Mouse (Mus musculus) kidney, postnatal 4 days (tissue): Measurements from ENCODE around the gene Pdzd2.

ENCODE experiments used
- DNase-seq, 2 experiments: peaks; one replicate each; pipeline ENCODE4 v3.0.0; 2021; ENCODE audit warnings: mixed read lengths in 2 of 2

Pdzd2 gene

DNA sequence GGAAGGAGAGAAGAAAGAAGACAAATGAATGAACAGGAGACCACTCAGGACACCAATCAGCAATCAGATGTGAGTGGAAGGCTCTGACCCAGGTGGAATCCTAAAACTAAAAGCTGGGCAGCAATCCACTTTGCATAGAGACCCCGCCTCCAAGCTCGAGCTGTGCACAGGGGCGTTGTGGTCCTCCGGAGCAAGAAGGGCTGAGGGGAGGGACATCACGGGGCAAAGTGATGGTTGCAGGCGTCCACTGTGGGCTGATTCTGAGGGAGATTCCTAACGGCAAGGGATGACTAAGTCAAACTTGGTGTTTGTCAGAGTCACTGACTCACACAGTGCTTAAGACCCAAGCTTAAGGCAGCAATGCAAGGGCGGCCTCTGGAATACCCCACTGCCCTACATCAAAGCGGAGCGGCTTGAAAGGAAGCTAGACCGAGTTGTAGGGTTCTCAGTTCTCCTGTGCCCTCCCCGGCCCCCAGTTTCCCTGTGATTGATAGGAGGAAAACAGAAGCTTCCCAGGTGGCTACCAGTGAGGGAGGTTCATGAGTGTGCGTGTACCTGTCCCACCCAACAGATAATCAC lies 314.6 kb downstream of the Pdzd2 start:
- no peak for DNase-seq

DNA sequence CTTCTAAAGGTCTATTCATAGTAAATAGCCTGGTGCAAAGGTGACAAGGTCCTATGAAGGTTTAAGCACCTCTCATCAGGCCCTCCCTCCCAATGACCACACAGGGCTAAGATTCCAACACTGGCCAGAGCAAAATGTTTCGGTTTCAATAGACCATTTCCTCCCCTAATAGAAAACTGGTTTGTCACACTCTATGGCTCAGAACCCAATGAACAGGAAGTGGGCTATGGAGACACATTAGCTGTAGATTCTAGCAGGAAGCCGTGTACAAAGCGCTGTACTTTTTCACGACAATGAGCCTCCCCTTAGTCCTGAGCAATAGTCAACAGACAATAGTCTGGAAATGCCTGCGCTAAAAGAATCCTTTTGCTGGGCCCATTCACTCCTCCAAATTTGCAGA lies 315.5 kb downstream of the Pdzd2 start:
- DNase-seq = no peak

DNA sequence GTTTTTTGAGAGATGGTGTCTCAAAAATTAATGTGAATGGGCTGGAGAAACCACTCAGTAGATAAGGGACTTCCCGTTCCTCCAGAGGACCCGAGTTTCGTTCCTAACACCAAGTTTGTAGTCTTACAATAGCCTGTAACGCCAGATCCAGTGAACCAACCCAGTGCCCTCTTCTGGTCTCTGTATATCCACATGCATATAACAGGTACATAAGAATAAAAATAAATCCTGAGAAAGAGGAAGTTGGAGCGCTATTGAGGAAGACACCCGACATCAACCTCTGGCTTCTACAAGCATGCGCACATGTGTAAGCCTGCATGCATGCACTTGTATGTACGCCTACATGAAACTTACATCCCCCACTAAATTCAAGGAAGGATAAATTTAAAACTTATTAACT lies 318.8 kb downstream of the Pdzd2 start:
- DNase-seq = no peak

DNA sequence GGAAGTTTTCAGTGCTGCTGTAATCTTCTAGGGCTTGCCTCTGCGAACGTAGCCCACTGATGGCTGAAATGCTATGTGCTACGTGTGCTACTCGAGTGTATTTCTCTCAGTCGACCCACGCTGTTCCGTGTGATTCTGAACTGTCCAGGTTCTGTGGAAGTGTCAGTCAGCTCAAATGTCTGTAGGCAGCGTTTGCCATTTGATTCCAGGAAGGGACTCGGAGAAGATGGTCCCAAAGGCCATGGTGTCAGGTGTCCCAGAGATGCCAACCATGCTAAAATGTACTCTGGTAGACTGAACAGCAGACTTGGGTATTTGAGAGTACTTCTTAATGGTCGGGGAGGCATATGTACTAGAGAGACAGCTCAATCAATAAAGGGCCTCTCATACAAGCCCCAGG lies 319.3 kb downstream of the Pdzd2 start:
- no peak for DNase-seq

DNA sequence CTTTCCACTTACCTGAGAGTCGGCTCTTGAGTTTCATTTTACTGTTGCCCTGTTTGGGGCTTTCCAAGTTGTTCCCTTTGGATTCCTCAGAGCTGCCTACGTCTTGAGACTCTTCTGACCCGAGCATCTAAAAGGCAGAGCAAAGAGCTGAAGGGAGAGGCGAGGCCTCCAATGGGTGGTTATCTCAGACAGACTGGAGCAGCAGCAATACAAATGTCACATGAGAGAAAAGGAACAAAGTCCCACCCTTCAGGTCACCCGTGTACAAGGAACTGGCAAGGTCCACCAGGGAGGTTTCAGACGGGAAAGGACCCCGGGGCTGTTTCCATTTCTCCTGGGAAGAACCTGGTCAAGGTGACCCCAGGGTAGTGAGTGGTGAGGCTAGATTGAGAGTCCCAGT lies 320.3 kb downstream of the Pdzd2 start:
- no peak for DNase-seq

DNA sequence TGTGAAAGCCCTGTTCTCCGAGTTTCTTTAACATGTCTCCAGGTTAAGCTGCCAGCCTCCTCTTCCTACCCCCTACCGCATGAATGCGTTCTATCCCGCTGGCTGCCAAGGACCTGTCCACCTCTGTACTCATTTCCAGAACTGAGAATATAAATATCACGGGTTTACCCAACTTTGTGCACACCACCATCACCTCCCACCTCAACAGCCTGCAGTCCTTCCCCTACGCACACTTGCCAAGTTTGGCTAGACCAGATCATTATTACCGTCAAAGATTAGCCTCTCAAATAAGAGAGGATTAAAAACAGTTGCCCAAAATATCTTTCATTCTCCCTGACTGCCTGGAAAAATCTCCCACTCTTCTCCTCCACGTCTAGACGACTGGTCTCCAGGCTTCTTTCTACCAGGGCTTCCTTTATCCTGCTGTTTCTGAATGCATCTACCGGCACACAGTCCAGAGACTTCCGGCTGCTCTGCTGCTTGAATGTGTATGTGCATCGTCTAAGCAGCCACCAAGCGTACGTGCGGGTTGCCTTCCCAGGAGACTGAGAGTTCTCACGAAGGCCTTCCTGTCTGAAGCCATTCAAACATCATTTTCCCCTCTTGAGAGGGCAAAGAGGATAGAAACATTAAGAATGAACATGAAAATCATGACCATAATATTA lies 324.1 kb downstream of the Pdzd2 start:
- no peak for DNase-seq

DNA sequence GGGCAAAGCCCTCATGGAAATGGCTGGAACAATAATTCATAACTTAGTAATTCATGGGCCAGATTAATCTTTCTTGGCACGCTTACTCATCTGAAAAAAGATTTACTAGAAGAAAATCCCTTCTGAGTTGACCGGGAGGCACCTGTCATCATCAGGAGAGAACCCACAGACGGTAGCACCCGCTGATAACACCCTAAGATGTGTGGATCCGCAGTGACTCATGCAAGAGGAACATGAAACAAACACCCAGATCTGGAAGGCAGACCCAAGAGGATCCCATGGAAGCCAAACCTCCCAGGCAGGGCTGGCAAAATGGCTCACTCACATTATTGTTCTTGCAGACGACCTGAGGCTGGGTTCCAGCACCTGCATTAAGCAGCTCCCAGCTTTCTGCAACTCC lies 325.0 kb downstream of the Pdzd2 start:
- no peak for DNase-seq

DNA sequence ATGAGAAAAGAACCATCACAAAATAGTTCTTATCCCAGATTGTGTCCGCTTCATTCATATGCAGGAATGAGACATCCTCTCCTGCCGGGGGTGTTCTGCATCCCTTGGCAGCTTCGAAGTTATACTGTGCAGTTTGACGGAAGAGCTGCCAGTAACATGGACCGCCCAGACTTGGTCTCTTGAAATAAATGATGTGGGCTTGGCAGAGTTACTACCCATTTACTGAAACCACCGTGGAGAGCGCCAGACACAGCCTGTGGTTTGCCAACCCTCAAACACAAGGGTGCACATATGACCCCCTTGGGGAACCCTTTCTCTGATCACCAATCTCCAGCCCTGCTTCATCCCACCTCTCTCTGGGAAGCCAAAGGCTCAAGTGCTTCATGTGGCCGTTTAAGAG lies 331.5 kb downstream of the Pdzd2 start:
- DNase-seq = no peak

DNA sequence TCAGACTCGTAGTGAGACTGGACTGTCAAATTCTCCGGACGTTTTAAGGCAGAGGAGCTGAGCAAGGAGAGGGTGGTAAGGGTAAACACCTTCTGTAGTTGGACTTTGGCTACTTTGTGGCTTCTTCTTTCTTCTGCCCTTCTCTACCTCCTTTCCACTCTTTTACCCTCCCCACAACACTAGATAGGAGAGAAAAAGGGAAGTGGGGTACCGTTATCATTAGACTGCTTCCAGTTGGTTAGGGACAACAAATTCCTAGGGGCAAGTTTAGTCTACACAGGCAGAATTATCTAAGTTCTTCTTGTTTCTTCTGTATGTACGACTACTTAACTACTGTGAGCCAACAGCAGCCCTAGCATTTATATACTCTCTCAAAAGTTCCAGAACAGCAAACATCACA lies 334.1 kb downstream of the Pdzd2 start:
- no peak for DNase-seq

DNA sequence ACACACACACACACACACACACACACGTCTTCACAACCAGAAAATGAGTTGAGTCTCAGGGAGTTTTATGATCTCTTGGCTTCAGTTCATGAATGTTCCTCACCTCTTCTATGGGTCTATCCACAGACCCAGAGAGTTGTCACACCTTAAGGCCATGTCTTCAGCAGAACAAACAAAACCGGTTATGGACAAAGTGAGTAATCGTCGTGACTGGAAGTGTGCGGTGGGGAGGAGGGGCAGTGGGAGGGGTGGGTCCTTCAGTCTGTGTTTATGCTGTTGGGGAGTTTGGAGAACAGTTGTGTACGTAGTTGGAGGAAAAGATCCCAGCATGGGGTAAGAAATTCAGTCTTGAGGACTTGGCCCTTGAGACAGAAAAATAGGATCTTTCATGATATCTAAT lies 342.7 kb downstream of the Pdzd2 start:
- no peak for DNase-seq

DNA sequence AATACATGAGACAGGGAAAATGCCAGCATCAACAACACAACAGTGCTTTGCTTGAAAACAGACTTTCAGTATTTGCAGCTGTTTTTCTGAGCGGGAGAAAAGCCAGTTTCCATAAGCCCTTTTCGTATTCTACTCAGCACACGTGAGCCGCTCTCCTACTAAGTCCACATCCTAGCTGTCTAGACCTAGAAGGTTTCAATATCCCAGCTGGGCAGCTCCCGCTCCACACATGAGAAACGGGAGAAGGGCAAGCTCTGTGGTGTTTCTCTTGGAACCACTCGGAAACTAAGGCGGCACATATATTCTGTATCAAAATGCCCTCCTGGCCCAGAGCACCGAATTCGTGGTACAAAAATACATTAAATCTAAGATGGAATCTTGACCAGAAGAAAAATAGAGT lies 345.0 kb downstream of the Pdzd2 start:
- no peak for DNase-seq

DNA sequence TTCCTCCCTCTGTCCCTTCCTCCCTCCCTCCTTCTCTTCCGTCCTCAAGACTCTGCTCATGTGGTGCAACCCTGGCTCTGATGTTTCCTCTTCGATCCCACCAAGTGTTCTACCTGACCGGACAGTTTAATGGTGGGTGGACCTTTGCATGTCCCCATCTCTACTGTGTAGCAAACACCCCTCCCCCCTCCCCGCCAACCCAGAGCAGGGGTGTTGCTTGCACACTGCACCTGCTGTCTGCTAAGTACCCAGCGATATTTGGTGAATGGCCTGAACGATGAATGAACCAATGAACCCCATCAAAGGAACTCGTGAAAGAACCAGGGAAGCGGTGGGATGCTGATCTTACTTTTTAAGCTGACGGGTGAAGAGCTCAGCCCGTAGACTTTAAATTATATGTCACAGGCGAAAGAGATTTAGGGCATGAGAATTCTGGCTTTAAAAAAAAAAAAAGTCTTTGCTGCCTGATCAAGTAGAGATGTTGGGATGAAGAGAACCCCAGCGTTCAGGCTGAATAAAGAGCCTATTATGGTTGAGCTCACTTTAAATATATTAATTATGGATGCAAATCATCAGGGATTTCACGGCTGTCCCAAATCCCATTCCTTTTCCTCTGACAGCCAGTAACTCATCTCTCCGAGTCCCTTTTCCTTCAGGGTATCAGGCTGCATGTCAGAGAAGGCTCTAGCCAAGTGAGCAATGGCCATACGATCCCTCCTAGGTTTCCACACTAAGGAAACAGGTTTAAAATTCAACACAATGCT lies 350.8 kb downstream of the Pdzd2 start:
- DNase-seq = no peak

DNA sequence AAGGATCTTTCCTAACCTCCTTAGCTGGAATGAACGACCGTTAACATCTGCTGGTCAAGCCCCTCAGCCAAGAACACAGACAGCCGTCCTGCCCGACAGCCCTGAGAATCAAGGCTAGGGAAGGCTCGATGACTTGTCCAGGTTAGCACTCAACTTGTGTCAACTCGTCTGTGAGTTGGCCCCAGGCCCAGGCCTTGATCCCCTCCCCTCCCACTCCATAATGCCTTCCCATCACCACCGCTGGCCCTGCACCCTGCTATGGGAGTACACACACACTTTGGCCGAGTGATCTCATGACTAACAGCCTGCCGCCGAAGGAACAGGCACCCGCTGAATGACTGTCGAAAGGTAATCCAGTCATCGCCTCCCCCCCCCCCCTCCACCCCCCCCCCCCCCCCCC lies 355.0 kb downstream of the Pdzd2 start:
- DNase-seq = peak in 1 of 2 experiments; percentile 23

DNA sequence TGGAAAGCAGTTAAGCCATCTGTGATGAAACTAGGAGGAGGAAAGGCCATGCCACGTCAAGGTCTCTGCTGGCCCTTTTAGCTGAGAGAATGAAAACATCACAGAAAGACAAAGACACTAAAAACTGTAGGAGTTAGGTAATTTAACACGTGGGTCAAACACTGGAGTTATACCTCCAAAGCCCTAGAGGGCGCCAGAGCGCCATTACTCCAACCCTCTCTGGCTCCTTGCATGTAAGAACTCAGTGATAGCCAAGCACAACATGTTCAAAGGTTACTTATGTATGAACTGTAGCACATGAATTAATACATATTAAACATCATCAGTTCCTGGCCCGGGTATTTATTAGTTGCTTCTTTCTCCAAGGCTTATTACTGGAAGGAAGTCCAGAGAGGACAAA lies 359.2 kb downstream of the Pdzd2 start:
- peak; percentile 69 to 75 for DNase-seq

DNA sequence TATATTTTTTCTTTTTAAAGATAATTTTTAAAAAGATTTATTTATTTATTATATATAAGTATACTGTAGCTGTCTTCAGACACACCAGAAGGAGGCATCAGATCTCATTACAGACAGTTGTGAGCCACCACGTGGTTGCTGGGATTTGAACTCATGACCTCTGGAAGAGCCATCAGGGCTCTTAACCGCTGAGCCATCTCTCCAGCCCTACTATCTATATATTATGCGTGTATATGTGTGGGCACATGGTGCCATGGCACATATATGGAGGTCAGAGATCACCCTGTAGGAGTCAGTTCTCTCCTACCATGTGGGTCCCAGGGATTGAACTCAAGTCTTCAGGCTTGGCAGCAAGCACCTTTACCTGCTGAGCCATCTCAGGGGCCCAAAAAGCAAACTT lies 359.7 kb downstream of the Pdzd2 start:
- DNase-seq = no peak

DNA sequence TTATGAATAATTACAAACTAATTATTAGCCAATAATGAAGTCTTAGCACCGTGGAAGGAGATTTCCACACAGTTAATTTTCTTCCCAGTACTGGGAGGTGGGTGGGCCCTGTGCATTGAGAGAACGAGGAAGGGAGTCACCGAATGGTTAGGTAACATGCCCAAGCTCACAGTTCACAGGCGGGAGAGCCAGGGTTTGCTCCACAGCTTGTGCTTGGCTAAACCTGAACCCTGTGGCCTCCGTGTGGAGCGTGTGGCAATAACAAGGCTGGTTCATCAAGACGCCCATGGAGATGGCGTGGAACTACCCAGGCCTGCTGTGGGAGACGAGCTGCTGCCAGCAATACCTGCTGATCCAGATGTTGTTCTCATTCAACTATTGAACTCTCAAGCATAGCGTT lies 361.9 kb downstream of the Pdzd2 start:
- DNase-seq = peak; percentile 39 to 48

DNA sequence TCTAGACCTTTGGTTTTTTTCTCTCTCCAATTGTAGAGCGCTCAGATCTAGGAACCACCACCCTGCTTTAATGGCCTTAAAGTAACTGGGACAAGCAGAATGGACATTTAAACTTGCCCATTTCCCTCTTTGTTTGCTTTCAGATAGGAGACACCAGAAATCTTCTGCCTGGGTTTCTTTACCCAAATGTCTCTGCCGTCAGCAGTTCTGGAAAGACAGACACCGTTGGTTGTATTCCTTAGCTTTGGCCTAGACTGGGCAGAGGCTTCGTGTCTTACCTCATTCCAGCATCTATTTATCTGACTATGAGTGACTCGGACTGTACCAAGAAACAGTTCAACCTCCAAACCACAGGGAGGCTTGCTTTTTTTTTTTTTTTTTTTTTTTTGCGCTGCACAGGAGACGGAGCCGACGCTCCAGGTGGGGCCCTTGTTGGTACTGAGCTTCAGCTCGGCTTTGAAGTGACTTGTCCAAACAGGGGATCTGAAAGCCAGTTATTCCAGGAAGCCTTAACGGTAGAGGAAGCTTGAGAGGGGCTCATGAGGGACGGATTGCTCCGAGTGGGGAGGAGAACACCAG lies 363.1 kb downstream of the Pdzd2 start:
- no peak for DNase-seq

DNA sequence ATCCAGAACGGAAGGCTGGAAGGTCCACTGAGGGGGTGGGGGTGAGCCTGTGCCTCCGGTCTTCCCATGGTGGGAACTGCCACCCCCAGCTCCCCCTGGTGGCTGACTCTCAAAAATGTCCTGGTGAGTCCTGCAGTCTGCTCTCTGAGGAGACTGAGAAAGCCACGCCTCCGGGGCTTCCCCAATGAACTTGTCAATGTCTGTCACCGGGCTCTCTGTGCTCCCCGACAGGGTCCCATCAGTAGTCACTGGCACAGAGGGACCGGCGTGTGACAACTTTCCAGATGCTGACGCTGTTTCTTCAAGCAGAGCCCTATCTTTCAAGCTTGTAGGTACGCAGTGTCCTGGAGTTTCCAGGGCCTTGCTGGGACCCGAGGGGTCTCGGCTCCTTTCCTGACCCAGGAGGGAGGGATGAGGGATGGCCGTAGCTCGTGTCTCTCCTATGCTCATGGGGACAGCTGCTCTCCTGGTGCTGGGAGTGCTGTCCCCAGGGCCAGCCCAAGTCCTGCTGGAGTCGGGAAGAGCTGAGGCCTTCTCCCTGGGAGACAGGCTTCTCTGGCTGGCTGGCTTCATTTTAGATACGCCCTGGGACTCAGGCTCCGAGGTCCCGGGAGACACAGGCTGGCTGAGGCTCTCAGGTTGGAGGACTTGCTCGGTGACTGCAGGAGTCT lies 363.9 kb downstream of the Pdzd2 start:
- peak; percentile 94 to 96 for DNase-seq

DNA sequence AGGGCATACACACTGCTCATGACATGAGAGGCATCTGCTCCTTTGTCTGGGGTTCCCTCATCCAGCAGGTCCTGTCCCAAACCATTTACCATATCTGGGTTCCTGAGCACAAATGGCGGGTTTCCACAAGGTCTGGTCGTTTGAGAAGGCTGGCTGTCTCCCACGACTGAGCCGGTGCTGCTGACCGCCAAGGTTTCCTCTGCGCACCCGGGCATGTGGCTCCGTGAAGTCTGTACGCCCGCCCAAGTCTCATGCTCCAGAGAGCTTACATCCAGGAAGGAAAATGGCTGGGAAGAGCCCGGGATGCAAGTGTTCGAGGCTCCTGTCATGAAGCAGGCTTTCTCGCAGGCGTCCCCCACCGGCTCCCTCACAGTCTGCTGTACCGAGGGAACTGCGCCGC lies 364.8 kb downstream of the Pdzd2 start:
- peak in 1 of 2 experiments; percentile 33 for DNase-seq

DNA sequence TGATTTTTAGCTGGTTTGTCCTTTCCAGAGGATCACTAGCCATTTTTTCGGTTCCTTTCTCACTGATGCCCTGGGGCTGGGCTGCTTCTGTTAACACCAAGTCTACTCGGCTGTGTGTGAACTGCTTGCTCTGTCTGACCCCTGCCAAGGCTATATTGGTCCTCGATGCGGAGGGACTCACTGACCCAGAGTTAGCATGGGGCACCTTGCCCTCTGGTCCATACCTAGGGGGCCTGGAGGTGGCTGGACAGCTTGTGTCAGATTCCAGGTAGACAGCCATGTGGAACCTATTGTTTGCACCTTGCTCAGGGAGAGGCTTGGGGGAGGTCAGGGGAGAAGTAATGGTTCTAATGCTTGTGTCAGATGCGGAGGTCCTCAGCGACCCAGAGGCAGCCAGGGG lies 365.8 kb downstream of the Pdzd2 start:
- peak; percentile 45 to 67 for DNase-seq

DNA sequence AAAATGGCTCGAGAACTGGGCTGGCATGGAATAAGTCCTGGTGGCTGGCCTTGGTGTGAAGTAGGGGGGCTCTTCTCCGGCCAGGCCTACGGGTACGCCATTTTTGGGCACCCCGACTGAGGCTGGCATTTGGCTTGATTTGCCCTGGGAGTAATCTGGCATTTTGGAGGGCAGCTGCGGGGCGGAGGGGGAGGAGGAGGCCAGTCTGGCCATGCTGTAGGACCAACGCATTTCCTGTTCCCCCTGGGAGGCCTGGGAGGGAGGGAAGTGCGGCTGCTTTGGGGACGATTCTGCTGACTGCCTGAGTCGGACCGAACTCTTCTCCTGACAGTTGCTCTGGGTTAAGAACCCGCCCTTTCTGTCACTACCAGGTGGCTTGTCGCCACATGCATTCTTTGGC lies 366.2 kb downstream of the Pdzd2 start:
- peak in 1 of 2 experiments; percentile 49 for DNase-seq

DNA sequence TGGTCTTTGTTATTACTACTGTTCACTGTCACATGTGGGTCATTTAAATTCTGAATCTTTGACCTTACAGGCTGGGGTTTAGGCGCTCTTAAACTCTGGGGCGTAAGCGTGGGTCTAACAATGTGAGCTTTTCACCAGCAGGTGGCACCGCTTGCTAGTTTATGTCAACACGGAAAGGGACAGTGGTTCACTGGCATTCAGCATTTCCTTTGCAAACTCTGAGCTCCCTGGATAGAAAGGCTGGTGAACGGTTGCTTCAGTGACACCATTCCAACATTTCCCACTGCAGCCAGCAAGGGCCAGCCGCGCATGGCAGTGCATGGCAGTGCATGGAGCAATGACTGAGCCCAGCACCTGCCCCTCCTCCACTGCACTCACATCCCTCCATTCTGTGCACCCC lies 368.5 kb downstream of the Pdzd2 start:
- peak; percentile 83 to 87 for DNase-seq

DNA sequence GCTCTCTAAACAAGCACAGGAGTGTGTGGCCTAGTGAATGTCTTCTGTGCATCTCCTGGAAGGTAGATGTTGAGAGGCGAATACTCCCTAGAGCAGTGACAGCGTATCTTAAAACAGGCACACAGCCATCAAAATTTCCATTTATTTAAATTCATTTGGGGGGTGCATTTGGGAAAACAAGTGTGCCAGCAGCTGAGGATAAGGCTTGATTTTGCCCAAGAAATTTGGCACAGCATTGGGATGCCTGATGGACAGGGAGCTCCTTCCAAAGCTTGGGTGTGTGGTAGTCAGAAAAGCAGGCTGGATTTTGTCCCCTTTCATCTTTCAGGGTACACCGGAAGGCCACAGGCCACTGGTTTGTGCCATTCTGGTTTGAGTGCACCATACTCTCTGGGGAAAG lies 369.6 kb downstream of the Pdzd2 start:
- DNase-seq = no peak
